Mouse (Mus musculus) heart, embryonic 15.5 days (tissue): ENCODE results near the gene Hivep3. TPM values are rescaled to one million over a fixed set of nuclear protein-coding genes. Genes with fewer than 3 reads are reported as not detected.

Experiments used
- ATAC-seq: fragments of 200-750 bp; cut with Nextera tagmentation; replicated peaks from 2 replicates; pipeline ENCODE4 v1.8.0; 2017; ENCODE audit warnings: low read depth, moderate TSS enrichment; ENCODE audit not compliant: insufficient number of reproducible peaks, insufficient read depth, low FRiP score
- H3K27ac ChIP-seq: fragments of 300-500 bp; sonication (generic); 2 replicates; pipeline ENCODE4 v1.5.1; 2015; ENCODE audit warnings: mild to moderate bottlenecking, inconsistent platforms
- H3K27me3 ChIP-seq: fragments of 300-500 bp; sonication (generic); 2 replicates; pipeline ENCODE4 v1.6.1; 2015; ENCODE audit warnings: inconsistent platforms
- H3K36me3 ChIP-seq: fragments of 300-500 bp; sonication (generic); 2 replicates; pipeline ENCODE4 v1.6.1; 2015; ENCODE audit warnings: mild to moderate bottlenecking, inconsistent platforms
- H3K4me1 ChIP-seq: fragments of 300-500 bp; sonication (generic); replicated peaks from 2 replicates; pipeline ENCODE4 v1.6.1; 2015; ENCODE audit warnings: inconsistent platforms
- H3K4me2 ChIP-seq: fragments of 300-500 bp; sonication (generic); 2 replicates; pipeline ENCODE4 v1.6.1; 2015; ENCODE audit warnings: inconsistent platforms, mild to moderate bottlenecking, moderate library complexity
- H3K4me3 ChIP-seq: fragments of 300-500 bp; sonication (generic); 2 replicates; pipeline ENCODE4 v1.5.1; 2015; ENCODE audit warnings: mild to moderate bottlenecking, inconsistent platforms
- H3K9ac ChIP-seq: fragments of 300-500 bp; sonication (generic); 2 replicates; pipeline ENCODE4 v1.6.1; 2015; ENCODE audit warnings: mild to moderate bottlenecking, inconsistent platforms
- H3K9me3 ChIP-seq: fragments of 300-500 bp; sonication (generic); replicated peaks from 2 replicates; pipeline ENCODE4 v1.6.1; 2016; ENCODE audit warnings: inconsistent platforms
- WGBS: fragments of 180-500 bp; shearing (Covaris S2); methylation state at CpG from one replicate; pipeline ENCODE4 v1.1.7; 2015; ENCODE audit warnings: mixed read lengths; 5-methylcytosine and 5-hydroxymethylcytosine counted together
- polyA plus RNA-seq: library from polyadenylated mRNA; unstranded; fragments of >200 nt; fragmentation: Nextera tagmentation; extraction: Ambion mirVana; gene quantifications from 2 replicates; pipeline ENCODE4 v1.2.1, GENCODE M21; 2015

Gene Hivep3
- polyA plus RNA-seq, 1 experiment from 2014 or later: 6.7 TPM

DNA sequence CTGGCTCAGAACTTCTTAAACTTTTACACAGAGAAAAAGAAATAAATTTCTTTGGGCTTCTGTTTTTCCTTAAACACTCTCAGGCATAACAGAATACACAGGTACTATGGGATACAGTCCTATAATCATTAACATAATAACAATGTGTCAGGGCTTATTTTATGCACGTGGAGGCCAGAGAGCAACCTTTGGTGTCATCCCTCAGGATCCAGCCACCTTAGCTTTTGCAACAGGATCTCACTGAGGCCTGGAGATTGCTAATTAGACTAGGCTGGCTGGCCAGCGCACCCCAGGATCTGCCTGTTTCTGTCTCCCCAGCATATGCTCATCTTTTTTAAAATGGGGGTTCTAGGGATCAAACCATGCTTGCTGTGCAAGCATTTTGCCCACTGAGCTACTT, 234.1 kb downstream of the Hivep3 start:
- WGBS: 60% methylated on average over 2 of the region's 2 CpGs
- peaks cover 17% of the 10 kb centered on the region for H3K27me3 ChIP-seq
- no peaks in the 10 kb centered on the region for H3K9me3 ChIP-seq
- H3K4me2 ChIP-seq: no peak overlapping the region; the same call in 1 of the 2 replicates
- H3K9ac ChIP-seq: no peak overlapping the region
- H3K27ac ChIP-seq: peak overlapping the region; percentile 38; the same call in 1 of the 2 replicates
- H3K36me3 ChIP-seq: no peaks in the 10 kb centered on the region
- ATAC-seq: no peak
- H3K4me1 ChIP-seq: peaks cover 53% of the 10 kb centered on the region
- no peak overlapping the region for H3K4me3 ChIP-seq

GRCm38 (mm10) chr4:119968071-119968470, 234.5 kb downstream of the Hivep3 start:
- no peak overlapping the region; the same call in 1 of the 2 replicates for H3K4me2 ChIP-seq
- H3K4me1 ChIP-seq: peaks cover 52% of the 10 kb centered on the region
- no peak for ATAC-seq
- WGBS: 12% methylated on average over 4 of the region's 4 CpGs
- H3K4me3 ChIP-seq: no peak overlapping the region
- no peaks in the 10 kb centered on the region for H3K9me3 ChIP-seq
- no peaks in the 10 kb centered on the region for H3K36me3 ChIP-seq
- H3K9ac ChIP-seq: no peak overlapping the region
- H3K27ac ChIP-seq: peak overlapping the region; percentile 38
- peaks cover 17% of the 10 kb centered on the region for H3K27me3 ChIP-seq

DNA sequence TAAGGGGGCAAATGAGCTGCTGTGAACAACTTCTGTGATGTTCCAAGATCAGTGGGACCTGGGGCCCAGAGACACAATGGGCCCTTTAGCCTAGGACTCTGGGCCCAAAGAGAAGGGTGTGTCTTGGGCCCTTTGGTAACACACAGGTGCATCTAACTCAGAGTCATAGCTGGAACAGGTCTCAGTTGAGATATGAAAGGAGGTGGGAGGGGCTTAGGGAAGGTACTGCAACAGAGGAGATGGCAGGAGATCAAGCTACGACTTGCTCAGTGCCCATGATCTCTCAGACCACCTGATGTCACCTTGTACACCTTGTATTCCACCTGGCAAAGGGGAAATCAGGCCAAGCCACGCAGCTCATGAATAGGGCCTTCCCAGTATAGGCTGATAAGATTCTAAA, 235.3 kb downstream of the Hivep3 start:
- Histone ChIP-seq H3K4me2 (no peak overlapping the region), H3K4me1 (peaks cover 54% of the 10 kb centered on the region)
- 67% methylated on average over 2 of the region's 2 CpGs for WGBS

GRCm38 (mm10) chr4:119970166-119970565, 236.6 kb downstream of the Hivep3 start:
- no peak overlapping the region for H3K4me3 ChIP-seq
- H3K27me3 ChIP-seq: peaks cover 17% of the 10 kb centered on the region
- no peak overlapping the region for H3K4me2 ChIP-seq
- no peak for ATAC-seq
- WGBS: 44% methylated on average over 9 of the region's 9 CpGs
- H3K27ac ChIP-seq: no peak overlapping the region
- no peaks in the 10 kb centered on the region for H3K9me3 ChIP-seq
- H3K4me1 ChIP-seq: peaks cover 57% of the 10 kb centered on the region
- H3K36me3 ChIP-seq: no peaks in the 10 kb centered on the region
- no peak overlapping the region for H3K9ac ChIP-seq

More for the DNA sequence above, 235.3 kb downstream of the Hivep3 start:
- Histone ChIP-seq H3K36me3 (no peaks in the 10 kb centered on the region), H3K9me3 (no peaks in the 10 kb centered on the region), H3K27me3 (peaks cover 17% of the 10 kb centered on the region), H3K27ac (no peak overlapping the region), H3K9ac (no peak overlapping the region), H3K4me3 (no peak overlapping the region)
- no peak for ATAC-seq

DNA sequence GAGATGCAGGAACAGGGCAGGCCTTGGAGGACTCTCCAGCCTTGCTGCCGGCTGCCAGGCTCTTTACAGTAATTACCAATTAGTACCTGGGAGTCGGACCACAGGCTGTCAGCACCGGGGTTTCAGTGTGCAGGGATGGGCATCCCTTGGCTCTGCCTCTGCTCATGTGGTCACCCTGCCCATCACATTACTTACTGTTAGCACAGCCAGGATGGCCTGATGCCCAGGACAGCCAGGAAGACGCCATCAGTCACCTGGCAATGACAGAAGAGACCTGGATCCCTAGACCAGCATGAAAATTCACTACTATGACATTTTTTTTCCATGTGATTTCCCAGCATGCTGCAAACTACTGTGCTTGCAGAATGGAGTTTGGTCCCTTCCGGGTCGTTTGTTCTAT, 238.8 kb downstream of the Hivep3 start:
- Histone ChIP-seq H3K4me2 (no peak overlapping the region), H3K27ac (no peak overlapping the region), H3K9me3 (no peaks in the 10 kb centered on the region), H3K9ac (no peak overlapping the region), H3K4me1 (peaks cover 35% of the 10 kb centered on the region), H3K4me3 (no peak overlapping the region), H3K27me3 (peaks cover 25% of the 10 kb centered on the region), H3K36me3 (no peaks in the 10 kb centered on the region)
- WGBS: 85% methylated on average over 6 of the region's 6 CpGs
- ATAC-seq: no peak

GRCm38 (mm10) chr4:119973729-119974605, 240.4 kb downstream of the Hivep3 start:
- 0 out of 2 replicates have a peak, but pooled peaks have one; percentile 37 for ATAC-seq
- peaks cover 22% of the 10 kb centered on the region for H3K4me1 ChIP-seq
- H3K4me3 ChIP-seq: no peak overlapping the region
- no peaks in the 10 kb centered on the region for H3K9me3 ChIP-seq
- WGBS: 55% methylated on average over 9 of the region's 9 CpGs
- H3K27ac ChIP-seq: no peak overlapping the region
- peaks cover 26% of the 10 kb centered on the region for H3K27me3 ChIP-seq
- no peaks in the 10 kb centered on the region for H3K36me3 ChIP-seq
- H3K4me2 ChIP-seq: no peak overlapping the region
- no peak overlapping the region for H3K9ac ChIP-seq

DNA sequence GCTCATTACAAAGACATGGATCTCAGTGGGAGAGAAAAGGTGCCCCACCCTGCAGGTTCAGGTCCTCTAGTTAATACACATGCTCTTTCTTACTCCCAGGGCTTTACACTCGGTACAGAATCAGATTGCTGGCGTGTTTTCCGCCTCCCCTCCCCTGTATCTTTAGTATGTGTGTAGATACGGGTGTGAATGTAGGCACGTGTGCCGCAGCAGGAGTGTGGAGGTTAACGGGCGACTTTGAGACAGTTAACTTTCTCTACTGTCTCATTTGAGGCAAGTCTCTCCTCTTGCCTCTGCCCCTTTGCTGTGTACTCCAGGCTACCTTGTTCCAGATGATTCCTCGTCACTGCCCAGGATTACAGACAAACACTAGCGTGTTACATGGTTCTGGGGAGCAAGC, 241.7 kb downstream of the Hivep3 start:
- no peak overlapping the region for H3K27ac ChIP-seq
- no peak for ATAC-seq
- no peak overlapping the region for H3K9ac ChIP-seq
- H3K4me3 ChIP-seq: no peak overlapping the region
- H3K4me2 ChIP-seq: no peak overlapping the region
- no peaks in the 10 kb centered on the region for H3K9me3 ChIP-seq
- peaks cover 11% of the 10 kb centered on the region for H3K4me1 ChIP-seq
- 77% methylated on average over 10 of the region's 10 CpGs for WGBS
- peaks cover 25% of the 10 kb centered on the region for H3K27me3 ChIP-seq
- no peaks in the 10 kb centered on the region for H3K36me3 ChIP-seq

DNA sequence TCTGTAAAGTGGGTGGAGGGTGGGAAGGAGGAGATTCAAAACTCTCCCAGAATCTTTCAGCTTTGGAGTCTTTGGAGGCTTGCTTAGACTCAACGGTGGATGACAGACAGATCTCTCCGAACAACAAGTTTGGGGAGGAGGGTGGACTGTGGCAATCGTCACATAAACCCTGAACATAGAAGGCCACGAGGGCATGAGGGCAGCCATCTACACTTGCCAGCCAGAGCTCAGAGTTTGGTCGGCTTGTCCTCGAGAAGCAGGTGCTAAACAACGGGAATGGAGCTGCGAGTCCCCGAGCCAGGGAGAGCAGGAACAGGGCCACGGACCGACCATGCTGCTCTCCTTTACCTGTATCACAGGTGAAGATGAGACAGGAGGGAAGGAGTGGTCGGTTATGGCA, 242.2 kb downstream of the Hivep3 start:
- peaks cover 25% of the 10 kb centered on the region for H3K27me3 ChIP-seq
- no peak for ATAC-seq
- WGBS: 78% methylated on average over 12 of the region's 12 CpGs

DNA sequence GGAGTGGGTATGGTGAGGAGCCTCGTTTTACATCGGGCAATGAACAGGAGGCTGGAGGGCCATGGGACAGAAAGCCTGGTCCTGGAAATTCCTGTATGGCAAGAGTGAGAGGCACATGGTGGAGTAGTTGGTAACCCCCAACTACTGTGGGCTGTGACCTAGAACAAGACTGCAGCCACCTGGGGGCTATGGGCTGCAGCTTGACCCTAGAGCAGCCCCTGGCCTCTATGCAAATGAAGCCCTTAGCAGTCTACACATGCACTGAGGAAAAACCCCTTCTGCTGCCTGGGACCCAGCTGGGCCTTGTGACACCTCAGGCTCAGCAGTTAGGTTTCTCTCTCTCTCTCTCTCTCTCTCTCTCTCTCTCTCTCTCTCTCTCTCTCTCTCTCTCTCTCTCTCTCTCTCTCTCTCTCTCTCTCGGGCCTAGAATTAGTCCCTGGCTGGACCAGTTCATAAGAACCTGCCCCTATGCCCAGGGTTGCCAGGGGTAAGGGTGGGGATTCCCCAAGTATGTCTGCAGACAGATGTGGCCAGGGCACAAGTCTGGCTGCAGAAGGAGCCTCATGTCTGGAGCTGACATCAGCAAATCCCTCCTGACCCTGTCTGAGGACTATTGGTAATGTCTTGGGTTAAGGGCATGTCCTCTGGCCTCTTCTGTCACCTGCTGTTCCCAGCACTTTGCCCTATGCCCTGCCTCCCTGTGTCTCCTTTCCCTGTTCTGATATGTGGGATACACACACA, 243.0 kb downstream of the Hivep3 start:
- ATAC-seq: no peak
- peaks cover 23% of the 10 kb centered on the region for H3K4me1 ChIP-seq
- H3K9ac ChIP-seq: no peak overlapping the region
- H3K36me3 ChIP-seq: no peaks in the 10 kb centered on the region
- H3K27me3 ChIP-seq: peaks cover 20% of the 10 kb centered on the region
- 28% methylated on average over 2 of the region's 3 CpGs for WGBS
- H3K4me3 ChIP-seq: no peak overlapping the region
- H3K27ac ChIP-seq: no peak overlapping the region
- H3K9me3 ChIP-seq: no peaks in the 10 kb centered on the region
- H3K4me2 ChIP-seq: no peak overlapping the region

More for the DNA sequence above, 242.2 kb downstream of the Hivep3 start:
- Histone ChIP-seq H3K36me3 (no peaks in the 10 kb centered on the region), H3K4me2 (no peak overlapping the region), H3K4me3 (no peak overlapping the region), H3K4me1 (peaks cover 16% of the 10 kb centered on the region), H3K9ac (no peak overlapping the region), H3K27ac (no peak overlapping the region), H3K9me3 (no peaks in the 10 kb centered on the region)

DNA sequence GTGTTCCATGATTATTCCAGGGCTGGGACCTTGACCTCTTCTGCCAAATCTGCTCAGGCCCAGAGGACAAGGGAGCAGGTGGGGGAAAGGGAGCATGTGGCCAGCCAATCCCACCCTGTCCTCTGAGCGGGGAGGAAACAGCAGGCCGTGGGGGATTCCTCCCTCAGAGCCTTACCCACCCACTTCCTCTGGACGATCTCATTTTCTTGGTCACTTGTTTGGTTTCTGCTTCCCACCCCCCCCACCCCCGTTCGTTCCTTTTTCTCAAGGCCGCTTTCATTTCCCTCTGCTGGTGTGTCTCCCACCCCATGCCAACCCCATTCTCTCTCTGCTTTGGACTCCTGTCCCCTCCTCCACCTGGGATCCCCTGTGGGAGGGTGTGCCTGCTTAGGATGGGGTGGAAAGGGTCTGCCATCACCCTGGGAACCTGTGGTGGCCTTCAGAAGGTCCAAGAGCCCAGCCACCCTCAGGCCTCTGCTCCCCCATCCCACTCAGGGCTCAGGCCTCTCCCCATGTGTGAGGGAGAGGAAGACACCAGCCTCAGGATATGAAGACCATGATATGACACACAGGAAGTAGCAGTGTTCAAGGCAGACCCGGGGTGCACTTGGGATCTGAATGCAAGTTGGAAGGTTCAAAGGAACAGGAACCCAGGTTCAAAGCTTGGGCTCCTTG, 244.4 kb downstream of the Hivep3 start:
- no peak for ATAC-seq
- WGBS: 76% methylated on average over 7 of the region's 7 CpGs
- no peak overlapping the region for H3K9ac ChIP-seq
- H3K27me3 ChIP-seq: peaks cover 19% of the 10 kb centered on the region
- H3K4me1 ChIP-seq: peaks cover 27% of the 10 kb centered on the region
- no peaks in the 10 kb centered on the region for H3K9me3 ChIP-seq
- H3K4me2 ChIP-seq: no peak overlapping the region
- H3K4me3 ChIP-seq: no peak overlapping the region
- no peaks in the 10 kb centered on the region for H3K36me3 ChIP-seq
- H3K27ac ChIP-seq: no peak overlapping the region

DNA sequence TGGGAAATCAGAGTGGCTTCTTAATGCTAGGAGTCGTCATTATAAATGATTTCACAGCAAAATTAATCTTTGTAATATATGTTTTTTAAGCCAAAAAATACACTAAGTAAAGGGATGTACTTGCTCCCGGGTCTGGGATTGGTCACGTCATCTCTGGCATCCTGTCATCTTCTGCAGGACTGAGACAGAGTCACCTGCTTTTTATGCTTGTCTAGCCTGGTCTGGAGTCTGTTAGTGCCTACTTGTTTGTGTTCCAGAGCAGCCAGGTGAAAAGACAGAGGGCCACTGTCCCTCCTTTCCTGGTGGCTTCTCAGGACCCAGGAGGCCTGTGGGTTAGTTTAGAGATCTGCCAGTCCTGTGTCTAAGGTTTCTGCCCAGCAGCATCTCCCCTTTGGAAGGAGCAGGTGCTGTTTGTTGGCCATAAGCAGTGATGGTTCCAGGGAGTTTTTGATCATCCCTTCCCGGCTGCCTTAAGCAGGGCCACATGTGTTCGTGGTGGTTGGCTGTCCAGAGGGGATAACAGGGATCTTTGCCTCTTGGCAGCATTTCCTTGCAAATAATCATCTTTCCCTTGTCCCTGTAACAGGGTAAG, 245.8 kb downstream of the Hivep3 start:
- Histone ChIP-seq H3K27me3 (peaks cover 25% of the 10 kb centered on the region), H3K4me1 (peaks cover 19% of the 10 kb centered on the region), H3K27ac (no peak overlapping the region), H3K9ac (no peak overlapping the region), H3K36me3 (no peaks in the 10 kb centered on the region), H3K9me3 (no peaks in the 10 kb centered on the region), H3K4me2 (no peak overlapping the region), H3K4me3 (no peak overlapping the region)
- WGBS: 69% methylated on average over 5 of the region's 5 CpGs
- ATAC-seq: no peak
